Mouse (Mus musculus) hindbrain, embryonic 15.5 days (tissue): ENCODE measurements around the gene Bmp3. TPM values are rescaled to one million over a fixed set of nuclear protein-coding genes. Genes with fewer than 3 reads are reported as not detected.

ENCODE experiments used
- ATAC-seq: fragments of 200-750 bp; cut with Nextera tagmentation; 2 replicates; pipeline ENCODE4 v1.8.0; 2017; ENCODE audit warnings: low read depth, moderate number of reproducible peaks, moderate TSS enrichment; ENCODE audit not compliant: low FRiP score
- H3K27ac ChIP-seq: fragments of 300-500 bp; sonication (generic); replicated peaks from 2 replicates; pipeline ENCODE4 v1.5.1; 2015; ENCODE audit warnings: mild to moderate bottlenecking, inconsistent platforms
- H3K27me3 ChIP-seq: fragments of 300-500 bp; sonication (generic); 2 replicates; pipeline ENCODE4 v1.6.1; 2015; ENCODE audit warnings: control low read depth, inconsistent platforms
- H3K36me3 ChIP-seq: fragments of 300-500 bp; sonication (generic); 2 replicates; pipeline ENCODE4 v1.6.1; 2015; ENCODE audit warnings: control low read depth, inconsistent platforms
- H3K4me1 ChIP-seq: fragments of 300-500 bp; sonication (generic); replicated peaks from 2 replicates; pipeline ENCODE4 v1.6.1; 2015; ENCODE audit warnings: control low read depth, inconsistent platforms
- H3K4me2 ChIP-seq: fragments of 300-500 bp; sonication (generic); 2 replicates; pipeline ENCODE4 v1.6.1; 2015; ENCODE audit warnings: moderate library complexity, mild to moderate bottlenecking, inconsistent platforms
- H3K4me3 ChIP-seq: fragments of 300-500 bp; sonication (generic); 2 replicates; pipeline ENCODE4 v1.5.1; 2015; ENCODE audit warnings: mild to moderate bottlenecking, inconsistent platforms
- H3K9ac ChIP-seq: fragments of 300-500 bp; sonication (generic); 2 replicates; pipeline ENCODE4 v1.6.1; 2015; ENCODE audit warnings: inconsistent platforms
- H3K9me3 ChIP-seq: fragments of 300-500 bp; sonication (generic); 2 replicates; pipeline ENCODE4 v1.6.1; 2016; ENCODE audit warnings: control low read depth, inconsistent platforms
- WGBS: fragments of 180-500 bp; shearing (Covaris S2); methylation state at CpG from one replicate; pipeline ENCODE4 v1.1.7; 2015; 5-methylcytosine and 5-hydroxymethylcytosine counted together
- polyA plus RNA-seq: library from polyadenylated mRNA; unstranded; fragments of >200 nt; fragmentation: Nextera tagmentation; extraction: Ambion mirVana; gene quantifications from 2 replicates; pipeline ENCODE4 v1.2.1, GENCODE M21; 2015

The Bmp3 gene
- polyA plus RNA-seq, 1 experiment from 2014 or later = 2.2 TPM

DNA sequence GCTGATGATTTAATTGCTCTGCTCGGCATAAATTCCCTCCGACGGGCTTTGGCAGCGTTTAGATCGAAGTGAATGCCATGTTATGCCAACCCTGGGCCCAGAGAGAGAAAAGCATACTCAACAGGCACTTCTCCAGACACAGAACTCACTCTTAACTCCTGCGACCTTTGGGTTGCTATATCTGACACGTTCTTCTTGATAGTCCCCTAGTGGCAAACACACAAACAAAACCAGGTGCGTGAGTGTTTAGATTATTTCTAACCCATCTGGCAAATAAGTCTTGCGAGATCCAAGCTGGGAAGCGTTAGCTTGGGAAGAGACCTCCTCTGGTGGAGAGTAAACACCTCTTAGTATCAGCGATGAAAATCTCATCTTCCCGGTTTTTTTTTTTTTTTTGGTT lies 1.5 kb downstream of the Bmp3 start:
- H3K4me3 ChIP-seq = peak overlapping the region; percentile 65
- H3K4me2 ChIP-seq = peak overlapping the region; percentile 99
- peak overlapping the region; percentile 58; the same call in 1 of the 2 replicates for H3K9ac ChIP-seq
- H3K27me3 ChIP-seq = peaks cover 21% of the 10 kb centered on the region; the same call in 1 of the 2 replicates
- H3K36me3 ChIP-seq = no peaks in the 10 kb centered on the region
- peaks cover 20% of the 10 kb centered on the region for H3K4me1 ChIP-seq
- 14% methylated on average over 12 of the region's 12 CpGs for WGBS
- ATAC-seq = no peak
- no peaks in the 10 kb centered on the region for H3K9me3 ChIP-seq
- no peak overlapping the region for H3K27ac ChIP-seq

DNA sequence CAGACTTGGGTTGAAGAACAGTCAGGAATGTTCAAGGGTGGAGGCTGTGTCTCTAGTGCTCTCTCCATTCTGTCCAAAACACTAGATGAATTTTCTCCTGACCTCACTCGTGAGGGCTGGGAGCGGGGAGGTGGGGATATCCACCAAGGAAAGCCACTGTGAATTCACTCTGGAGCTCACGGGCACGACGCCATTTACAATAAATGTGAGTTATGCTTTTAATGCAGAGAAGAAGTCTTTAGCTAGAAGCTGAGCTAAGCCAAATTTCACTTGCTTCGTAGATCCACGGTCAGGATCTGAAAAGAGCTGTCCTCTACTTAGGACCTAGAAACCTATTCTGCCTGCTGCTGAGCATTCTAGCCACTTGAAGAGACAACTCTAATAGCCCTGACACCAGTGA lies 2.1 kb downstream of the Bmp3 start:
- no peak overlapping the region for H3K9ac ChIP-seq
- peaks cover 20% of the 10 kb centered on the region for H3K4me1 ChIP-seq
- ATAC-seq = no peak
- no peaks in the 10 kb centered on the region for H3K36me3 ChIP-seq
- WGBS = 57% methylated on average over 7 of the region's 7 CpGs
- peak overlapping the region; percentile 5; the same call in 1 of the 2 replicates for H3K4me3 ChIP-seq
- no peaks in the 10 kb centered on the region for H3K9me3 ChIP-seq
- H3K27ac ChIP-seq = no peak overlapping the region
- peaks cover 24% of the 10 kb centered on the region; the same call in 1 of the 2 replicates for H3K27me3 ChIP-seq
- H3K4me2 ChIP-seq = peak overlapping the region; percentile 99

DNA sequence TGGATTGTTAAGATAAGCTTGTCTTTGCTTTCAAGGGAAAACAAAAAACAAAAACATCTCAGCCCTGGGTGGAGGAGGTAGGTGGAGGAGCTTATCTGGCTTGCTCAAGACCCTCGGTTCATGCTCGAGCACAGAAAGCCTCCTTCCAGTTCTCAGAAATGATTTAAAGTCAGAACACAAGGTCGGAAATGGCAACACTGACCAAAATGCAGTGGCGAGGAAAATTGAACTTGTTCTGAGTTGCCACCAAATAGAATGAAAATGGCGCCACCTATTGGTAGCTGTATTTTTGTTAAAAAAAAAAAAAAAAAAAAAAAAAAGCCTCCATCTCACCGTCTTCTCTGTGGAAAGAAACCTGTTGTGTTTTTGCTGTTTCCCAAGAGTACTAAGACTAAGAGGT lies 9.7 kb downstream of the Bmp3 start:
- Histone ChIP-seq H3K4me1 (peaks cover 4% of the 10 kb centered on the region; the same call in 1 of the 2 replicates), H3K36me3 (no peaks in the 10 kb centered on the region), H3K9ac (no peak overlapping the region), H3K9me3 (no peaks in the 10 kb centered on the region), H3K27me3 (0 out of 2 replicates have a peak, but pooled peaks cover 2% of the 10 kb centered on the region), H3K4me3 (no peak overlapping the region), H3K4me2 (peak overlapping the region; percentile 38), H3K27ac (no peak overlapping the region)
- no peak for ATAC-seq
- WGBS = 5% methylated on average over 6 of the region's 6 CpGs

DNA sequence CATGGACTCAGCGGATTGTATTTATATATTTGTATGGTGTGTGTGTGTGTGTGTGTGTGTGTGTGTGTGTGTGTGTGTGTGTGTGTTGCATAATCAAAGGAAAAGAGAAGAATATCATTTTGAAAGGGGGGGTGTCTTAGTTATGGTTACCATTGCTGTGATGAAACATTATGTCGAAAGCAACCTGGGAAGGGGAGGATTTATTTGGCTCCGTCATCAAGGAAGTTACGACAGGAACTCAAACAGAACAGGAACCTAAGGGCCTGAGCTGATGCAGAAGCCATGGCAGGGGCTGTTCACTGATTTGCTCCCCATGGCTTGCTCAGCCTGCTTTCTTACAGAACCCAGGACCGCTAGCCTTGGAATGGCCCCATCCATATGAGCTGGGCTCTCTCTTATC lies 10.9 kb downstream of the Bmp3 start:
- no peak overlapping the region for H3K4me3 ChIP-seq
- WGBS = 88% methylated on average over 5 of the region's 5 CpGs
- H3K9me3 ChIP-seq = no peaks in the 10 kb centered on the region
- no peak for ATAC-seq
- no peak overlapping the region for H3K9ac ChIP-seq
- peaks cover 4% of the 10 kb centered on the region; the same call in 1 of the 2 replicates for H3K4me1 ChIP-seq
- H3K36me3 ChIP-seq = no peaks in the 10 kb centered on the region
- H3K27ac ChIP-seq = no peak overlapping the region
- H3K4me2 ChIP-seq = no peak overlapping the region
- 0 out of 2 replicates have a peak, but pooled peaks cover 2% of the 10 kb centered on the region for H3K27me3 ChIP-seq

DNA sequence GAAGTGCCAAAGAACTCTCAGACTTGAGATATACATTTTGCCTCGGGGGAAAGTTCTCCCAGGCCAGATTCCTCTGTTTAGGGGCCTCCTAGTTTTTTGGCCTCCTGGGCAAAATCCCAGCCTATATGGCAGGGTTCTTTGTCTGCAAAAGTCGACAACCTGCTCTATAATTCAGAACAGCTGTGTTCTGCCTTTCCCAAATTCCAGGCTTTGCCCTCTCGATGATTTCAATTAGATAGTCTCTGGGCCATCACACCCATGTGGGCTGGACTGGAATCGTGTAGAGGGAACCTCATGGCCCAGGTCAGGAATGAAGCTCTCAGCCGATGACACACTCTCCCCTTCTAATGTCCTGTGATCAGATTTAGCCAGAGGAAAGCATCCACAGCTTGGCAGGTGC lies 21.8 kb downstream of the Bmp3 start:
- no peaks in the 10 kb centered on the region for H3K9me3 ChIP-seq
- H3K4me1 ChIP-seq = no peaks in the 10 kb centered on the region
- H3K36me3 ChIP-seq = no peaks in the 10 kb centered on the region
- H3K27ac ChIP-seq = no peak overlapping the region
- no peak for ATAC-seq
- no peaks in the 10 kb centered on the region for H3K27me3 ChIP-seq
- no peak overlapping the region for H3K4me2 ChIP-seq
- no peak overlapping the region for H3K9ac ChIP-seq
- 72% methylated on average over 5 of the region's 5 CpGs for WGBS
- H3K4me3 ChIP-seq = no peak overlapping the region

DNA sequence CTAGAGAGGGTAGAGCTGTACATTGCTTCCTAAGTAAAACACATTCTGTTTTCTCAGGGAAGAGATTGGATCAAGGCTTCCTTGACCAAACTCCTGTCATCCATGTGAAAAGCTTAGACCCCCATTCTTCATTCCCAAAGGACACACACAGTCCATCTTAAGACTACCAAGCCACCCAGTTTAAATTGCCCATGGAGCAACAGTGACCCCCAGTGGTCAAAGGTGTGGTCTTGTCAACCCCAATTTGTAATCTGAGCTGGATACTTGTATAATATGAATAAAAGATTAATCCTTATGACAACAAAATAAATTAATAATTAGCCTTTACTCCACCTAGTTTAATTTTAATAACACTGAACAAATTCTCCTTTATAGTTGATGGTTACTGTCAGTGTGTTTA lies 24.7 kb downstream of the Bmp3 start:
- Histone ChIP-seq H3K4me1 (no peaks in the 10 kb centered on the region), H3K27ac (no peak overlapping the region), H3K36me3 (no peaks in the 10 kb centered on the region), H3K27me3 (no peaks in the 10 kb centered on the region), H3K9me3 (no peaks in the 10 kb centered on the region), H3K4me2 (no peak overlapping the region), H3K4me3 (no peak overlapping the region), H3K9ac (no peak overlapping the region)
- no peak for ATAC-seq

DNA sequence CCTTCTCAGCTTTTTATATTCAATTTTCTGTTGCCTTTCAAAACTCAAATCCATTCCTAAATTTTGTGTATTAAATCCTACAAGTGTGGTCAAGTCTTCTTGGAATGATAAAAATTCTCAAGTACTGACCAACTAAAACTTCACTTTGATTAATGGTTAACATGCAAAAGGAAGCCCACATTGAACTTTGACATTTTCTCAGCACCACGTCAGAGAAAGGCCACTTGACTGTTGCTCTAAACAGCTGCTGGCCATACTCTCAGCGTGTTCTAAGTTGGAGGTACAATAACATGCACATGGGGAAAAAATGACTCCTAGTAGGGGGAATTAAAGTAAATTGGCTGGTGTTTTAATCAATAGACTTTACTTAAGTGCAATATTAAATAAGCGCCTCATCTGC lies 27.9 kb downstream of the Bmp3 start:
- no peaks in the 10 kb centered on the region for H3K9me3 ChIP-seq
- H3K9ac ChIP-seq = no peak overlapping the region
- H3K27me3 ChIP-seq = no peaks in the 10 kb centered on the region
- no peak overlapping the region for H3K4me3 ChIP-seq
- H3K36me3 ChIP-seq = no peaks in the 10 kb centered on the region
- WGBS = 74% methylated on average over 3 of the region's 3 CpGs
- no peak overlapping the region for H3K27ac ChIP-seq
- no peaks in the 10 kb centered on the region for H3K4me1 ChIP-seq
- no peak overlapping the region for H3K4me2 ChIP-seq
- ATAC-seq = no peak

DNA sequence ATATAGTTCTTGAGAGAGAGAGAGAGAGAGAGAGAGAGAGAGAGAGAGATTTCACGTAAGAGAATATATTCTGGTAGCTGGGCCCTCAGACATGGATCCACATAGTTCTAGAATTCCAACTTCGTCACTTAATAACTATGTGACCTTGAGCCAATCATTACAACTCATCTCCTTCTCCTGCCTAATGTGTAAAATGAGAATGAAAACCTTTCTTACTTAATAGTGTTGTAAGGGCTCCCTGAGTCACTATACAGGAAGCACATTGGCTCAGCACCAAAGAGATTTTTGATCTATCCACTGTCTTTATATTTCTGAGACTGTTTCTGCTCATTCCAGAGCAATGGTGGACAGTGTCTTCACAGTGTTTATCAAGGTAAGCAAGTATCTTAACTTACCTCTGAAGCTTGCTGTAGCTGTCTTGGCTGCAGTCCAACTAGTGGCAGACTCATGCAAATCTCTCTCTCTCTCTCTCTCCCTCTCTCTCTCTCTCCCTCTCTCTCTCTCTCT lies 36.4 kb downstream of the Bmp3 start:
- no peak overlapping the region for H3K9ac ChIP-seq
- no peaks in the 10 kb centered on the region for H3K4me1 ChIP-seq
- ATAC-seq = no peak
- no peak overlapping the region for H3K4me3 ChIP-seq
- WGBS = 92% methylated on average over 2 of the region's 2 CpGs
- H3K36me3 ChIP-seq = no peaks in the 10 kb centered on the region
- no peaks in the 10 kb centered on the region for H3K9me3 ChIP-seq
- H3K27me3 ChIP-seq = no peaks in the 10 kb centered on the region
- no peak overlapping the region for H3K4me2 ChIP-seq
- H3K27ac ChIP-seq = no peak overlapping the region

DNA sequence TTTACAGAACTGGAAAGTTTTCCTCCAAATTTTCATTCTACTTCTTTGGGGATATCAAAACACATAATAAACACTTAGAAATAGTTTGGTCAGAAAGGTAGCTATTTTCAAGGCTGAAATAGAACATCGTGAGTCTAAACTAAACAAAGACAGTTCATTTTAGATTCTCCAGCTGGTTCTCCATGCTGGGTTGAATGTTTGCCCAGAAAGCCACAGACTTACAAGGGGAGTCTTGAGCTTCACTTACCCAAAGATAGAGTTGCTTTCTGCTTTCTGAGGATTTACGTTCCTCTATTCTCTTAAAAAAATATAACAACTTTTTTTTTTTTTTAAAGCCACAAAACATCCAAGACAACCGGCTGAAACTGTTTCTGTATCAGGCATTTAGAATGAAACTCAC lies 40.1 kb downstream of the Bmp3 start:
- Histone ChIP-seq H3K9me3 (no peaks in the 10 kb centered on the region), H3K4me3 (no peak overlapping the region), H3K4me1 (no peaks in the 10 kb centered on the region), H3K9ac (no peak overlapping the region), H3K27ac (no peak overlapping the region), H3K27me3 (no peaks in the 10 kb centered on the region), H3K4me2 (no peak overlapping the region), H3K36me3 (no peaks in the 10 kb centered on the region)
- ATAC-seq = no peak
- WGBS = 91% methylated on average over 3 of the region's 3 CpGs

DNA sequence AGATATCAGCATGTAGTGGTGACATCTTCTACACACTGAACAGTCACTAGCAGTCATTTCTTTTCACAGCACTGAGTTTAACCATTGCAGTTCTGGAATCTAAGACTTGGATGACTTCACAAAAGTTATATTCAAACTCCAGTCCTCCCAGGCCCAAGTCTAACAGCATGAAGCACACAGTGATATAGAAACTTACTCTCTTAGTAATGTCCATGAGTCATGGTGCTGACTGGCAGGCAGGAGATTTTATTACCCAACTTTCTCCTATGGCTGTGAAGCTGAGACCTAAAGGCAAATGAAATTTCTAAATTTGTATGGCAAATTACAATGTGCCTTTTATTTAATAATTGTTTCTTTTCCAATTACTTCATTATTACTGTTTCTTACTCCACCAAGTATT lies 43.7 kb downstream of the Bmp3 start:
- H3K27me3 ChIP-seq = no peaks in the 10 kb centered on the region
- no peak overlapping the region for H3K4me2 ChIP-seq
- H3K36me3 ChIP-seq = no peaks in the 10 kb centered on the region
- no peaks in the 10 kb centered on the region for H3K9me3 ChIP-seq
- ATAC-seq = no peak
- no peak overlapping the region for H3K4me3 ChIP-seq
- H3K9ac ChIP-seq = no peak overlapping the region
- no peaks in the 10 kb centered on the region for H3K4me1 ChIP-seq
- no peak overlapping the region for H3K27ac ChIP-seq

DNA sequence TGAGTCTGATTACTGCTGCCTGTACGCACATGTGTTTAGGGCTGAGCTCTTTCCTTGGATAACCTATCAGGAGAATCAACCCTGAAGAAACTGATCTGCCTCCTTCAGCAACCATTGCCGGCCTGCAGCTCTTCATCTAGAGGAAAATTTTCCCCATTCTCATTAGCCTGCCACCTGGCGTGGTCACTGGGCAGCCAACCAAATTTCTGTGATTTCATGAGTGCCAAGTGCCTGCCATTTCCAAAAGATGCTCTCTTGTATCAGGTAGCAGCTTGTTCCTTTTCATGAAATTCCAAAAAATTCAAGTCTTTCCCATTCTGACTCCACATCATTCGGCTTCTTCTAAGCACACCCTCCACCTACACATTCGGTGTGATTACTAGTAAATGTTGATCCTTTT lies 46.7 kb downstream of the Bmp3 start:
- H3K27ac ChIP-seq = no peak overlapping the region
- no peak overlapping the region for H3K9ac ChIP-seq
- 0 out of 2 replicates have a peak, but pooled peaks cover under 1% of the 10 kb centered on the region for H3K9me3 ChIP-seq
- no peaks in the 10 kb centered on the region for H3K27me3 ChIP-seq
- WGBS = 82% methylated on average over 5 of the region's 5 CpGs
- no peak for ATAC-seq
- no peaks in the 10 kb centered on the region for H3K4me1 ChIP-seq
- no peaks in the 10 kb centered on the region for H3K36me3 ChIP-seq
- no peak overlapping the region for H3K4me2 ChIP-seq
- H3K4me3 ChIP-seq = no peak overlapping the region

DNA sequence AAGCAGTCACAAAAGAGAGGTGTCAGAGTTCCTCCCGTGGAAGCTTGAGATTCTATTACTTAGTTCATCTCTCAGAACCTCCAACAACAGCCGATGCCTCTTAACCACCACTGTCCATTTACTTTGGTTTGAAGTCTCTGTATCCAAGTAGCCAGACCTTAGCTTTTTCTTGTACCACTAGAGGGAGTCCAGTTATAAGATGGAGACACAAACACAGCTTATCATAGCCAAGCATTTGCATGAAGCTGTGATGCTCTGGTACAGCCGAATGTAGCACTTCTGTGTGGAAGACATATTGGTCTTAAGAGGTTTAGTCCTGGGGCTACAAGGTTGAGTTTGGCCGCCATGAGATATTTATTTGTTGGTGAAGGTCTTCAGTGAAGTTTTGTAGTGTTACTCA lies 48.1 kb downstream of the Bmp3 start:
- Histone ChIP-seq H3K4me3 (no peak overlapping the region), H3K4me2 (no peak overlapping the region), H3K4me1 (no peaks in the 10 kb centered on the region), H3K9me3 (0 out of 2 replicates have a peak, but pooled peaks cover 4% of the 10 kb centered on the region), H3K36me3 (no peaks in the 10 kb centered on the region), H3K9ac (no peak overlapping the region), H3K27ac (no peak overlapping the region), H3K27me3 (no peaks in the 10 kb centered on the region)
- peak; percentile 65; the same call in 1 of the 2 replicates for ATAC-seq
- WGBS = 67% methylated on average over 4 of the region's 4 CpGs

DNA sequence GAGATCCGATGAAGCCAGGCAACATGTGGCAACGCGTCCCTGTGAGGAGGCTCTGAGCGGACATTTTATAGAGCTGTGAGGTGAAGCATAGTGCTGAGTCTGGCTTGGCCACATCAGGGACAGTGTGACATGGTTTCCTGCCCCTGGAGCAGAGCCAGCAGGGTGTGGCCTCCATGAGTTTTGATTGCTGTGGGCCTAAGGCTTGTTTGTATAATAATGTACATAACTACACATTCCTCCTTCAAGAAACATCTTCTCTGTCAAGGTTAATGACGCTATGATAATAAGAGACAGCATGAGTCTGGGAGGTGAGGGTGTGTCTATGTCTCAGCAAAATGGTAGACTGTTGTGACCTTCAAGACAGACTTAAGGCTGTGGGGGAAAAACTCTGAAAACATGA lies 64.5 kb downstream of the Bmp3 start:
- no peak for ATAC-seq
- Histone ChIP-seq H3K27me3 (no peaks in the 10 kb centered on the region), H3K4me2 (no peak overlapping the region), H3K27ac (no peak overlapping the region), H3K4me3 (no peak overlapping the region), H3K36me3 (no peaks in the 10 kb centered on the region), H3K4me1 (no peaks in the 10 kb centered on the region), H3K9me3 (no peaks in the 10 kb centered on the region), H3K9ac (no peak overlapping the region)
- 95% methylated on average over 5 of the region's 5 CpGs for WGBS
